8 mouse cellular contexts compared by ENCODE assay signal in genomic region chr2:26325386-26326181, GRCm38 (mm10). TPM values are rescaled to one million over a fixed set of nuclear protein-coding genes. Genes with fewer than 3 reads are reported as not detected.
DNase-seq lines count a peak whose midpoint lies in the region; ATAC-seq and TF ChIP-seq lines count a peak whose summit lies in the region.

No protein-coding gene starts in this region.

- peaks cover 63% of the 10 kb centered on the region for H3K36me3 ChIP-seq in embryonic facial prominence, embryonic 14.5 days (ENCODE audit: control insufficient read depth, insufficient read depth, low read length)
- H3K36me3 ChIP-seq in limb, embryonic 13.5 days = peaks cover 82% of the 10 kb centered on the region
- peaks cover 90% of the 10 kb centered on the region for H3K36me3 ChIP-seq in midbrain, embryonic 13.5 days
- H3K36me3 ChIP-seq in stomach, postnatal 0 days (ENCODE audit: control insufficient read depth, insufficient read depth, low read length) = peaks cover 8% of the 10 kb centered on the region; the same call in 1 of the 2 replicates

- peak; percentile 83 for ATAC-seq in embryonic facial prominence, embryonic 14.5 days (ENCODE audit: low read depth)
- peak; percentile 51; the same call in 1 of the 2 replicates for ATAC-seq in limb, embryonic 13.5 days (ENCODE audit: low FRiP score, low read depth)
- ATAC-seq in midbrain, embryonic 13.5 days = peak; percentile 75
- ATAC-seq in stomach, postnatal 0 days (ENCODE audit: low FRiP score, low TSS enrichment) = peak; percentile 90

- peak; percentile 60 for DNase-seq in kidney, adult 18-20 months
- no peak for DNase-seq in kidney, adult 11 months
- DNase-seq in adrenal gland, adult 18-20 months (ENCODE audit: low spot score in 2 of 2) = peak; percentile 56 to 61
- peak; percentile 75 for DNase-seq in embryonic facial prominence, embryonic 14.5 days (ENCODE audit: low spot score)
- peak; percentile 77 to 81 for DNase-seq in heart, postnatal 14 days
- peak; percentile 87 for DNase-seq in stomach, postnatal 0 days (ENCODE audit: low spot score)

- intact Hi-C loops in heart, postnatal 14 days (cut with DNase I) = loop anchor here (1.0 kb wide), 1 partner anchor 27 kb away; the partner anchor contains the start of gene Dnlz

- TF ChIP-seq CTCF in stomach, postnatal 0 days (IDR thresholded peaks at IDR 0.05; ENCODE audit: low read depth) = peak; percentile 98

- H3K4me3 ChIP-seq in embryonic facial prominence, embryonic 14.5 days (ENCODE audit: low read depth, low read length) = no peak overlapping the region
- H3K4me3 ChIP-seq in limb, embryonic 13.5 days = no peak overlapping the region
- no peak overlapping the region for H3K4me3 ChIP-seq in midbrain, embryonic 13.5 days (replicated peaks)
- H3K4me3 ChIP-seq in stomach, postnatal 0 days (ENCODE audit: low read depth, low read length) = no peak overlapping the region

- H3K4me1 ChIP-seq in embryonic facial prominence, embryonic 14.5 days (ENCODE audit: control insufficient read depth, insufficient read depth, low read length) = no peaks in the 10 kb centered on the region
- no peaks in the 10 kb centered on the region for H3K4me1 ChIP-seq in limb, embryonic 13.5 days
- H3K4me1 ChIP-seq in midbrain, embryonic 13.5 days (replicated peaks) = peaks cover 20% of the 10 kb centered on the region
- no peaks in the 10 kb centered on the region for H3K4me1 ChIP-seq in stomach, postnatal 0 days (replicated peaks; ENCODE audit: control insufficient read depth, insufficient read depth)

- no peak for TF ChIP-seq EP300 in stomach, postnatal 0 days (optimal IDR thresholded peaks at IDR 0.05)

- no peaks in the 10 kb centered on the region for H3K27me3 ChIP-seq in embryonic facial prominence, embryonic 14.5 days (replicated peaks; ENCODE audit: control insufficient read depth, insufficient read depth, low read length)
- no peaks in the 10 kb centered on the region for H3K27me3 ChIP-seq in limb, embryonic 13.5 days
- no peaks in the 10 kb centered on the region for H3K27me3 ChIP-seq in midbrain, embryonic 13.5 days
- H3K27me3 ChIP-seq in stomach, postnatal 0 days (ENCODE audit: control insufficient read depth, insufficient read depth, low read length) = no peaks in the 10 kb centered on the region

- WGBS in embryonic facial prominence, embryonic 14.5 days = 63% methylated on average over 15 of the region's 15 CpGs
- 69% methylated on average over 15 of the region's 15 CpGs for WGBS in limb, embryonic 13.5 days
- 63% methylated on average over 15 of the region's 15 CpGs for WGBS in midbrain, embryonic 13.5 days
- 61% methylated on average over 15 of the region's 15 CpGs for WGBS in stomach, postnatal 0 days

- no peak overlapping the region for H3K9ac ChIP-seq in embryonic facial prominence, embryonic 14.5 days (ENCODE audit: low read depth, low read length)
- H3K9ac ChIP-seq in limb, embryonic 13.5 days = no peak overlapping the region
- no peak overlapping the region for H3K9ac ChIP-seq in midbrain, embryonic 13.5 days (replicated peaks)
- H3K9ac ChIP-seq in stomach, postnatal 0 days (ENCODE audit: low read length) = no peak overlapping the region

- H3K27ac ChIP-seq in embryonic facial prominence, embryonic 14.5 days (replicated peaks; ENCODE audit: low read depth, low read length) = no peak overlapping the region
- no peak overlapping the region for H3K27ac ChIP-seq in limb, embryonic 13.5 days
- no peak overlapping the region for H3K27ac ChIP-seq in midbrain, embryonic 13.5 days
- H3K27ac ChIP-seq in stomach, postnatal 0 days (replicated peaks) = no peak overlapping the region

- no peaks in the 10 kb centered on the region for H3K9me3 ChIP-seq in embryonic facial prominence, embryonic 14.5 days (ENCODE audit: control insufficient read depth, low read length)
- no peaks in the 10 kb centered on the region for H3K9me3 ChIP-seq in limb, embryonic 13.5 days
- H3K9me3 ChIP-seq in midbrain, embryonic 13.5 days = no peaks in the 10 kb centered on the region
- H3K9me3 ChIP-seq in stomach, postnatal 0 days (ENCODE audit: control insufficient read depth, low read length) = no peaks in the 10 kb centered on the region

- no peak overlapping the region for H3K4me2 ChIP-seq in embryonic facial prominence, embryonic 14.5 days (ENCODE audit: low read depth, low read length)
- no peak overlapping the region for H3K4me2 ChIP-seq in limb, embryonic 13.5 days (replicated peaks)
- H3K4me2 ChIP-seq in midbrain, embryonic 13.5 days (replicated peaks) = no peak overlapping the region
- H3K4me2 ChIP-seq in stomach, postnatal 0 days (replicated peaks; ENCODE audit: low read depth) = no peak overlapping the region

RNA-seq across cellular contexts. Expression of gene Gpsm1, which starts 10.3 kb away (rescaled TPM):
- 10 to 100 TPM; 10.7 to 14.0 TPM for total RNA-seq in adrenal gland, adult 18-20 months (2021)
- polyA plus RNA-seq in embryonic facial prominence, embryonic 14.5 days (2014; fragmentation: Nextera tagmentation; extraction: Ambion mirVana) = 29.3 and 33.8 TPM in 2 replicates
- total RNA-seq in heart, postnatal 14 days (2021) = 100 to 1,000 TPM; 200 to 237 TPM
- 61.5 and 66.6 TPM in 2 replicates for polyA plus RNA-seq in limb, embryonic 13.5 days (2015; fragmentation: Nextera tagmentation; extraction: Ambion mirVana)
- 147 and 162 TPM in 2 replicates for polyA plus RNA-seq in midbrain, embryonic 13.5 days (2015; fragmentation: Nextera tagmentation; extraction: Ambion mirVana)
- polyA plus RNA-seq in stomach, postnatal 0 days (2015; fragmentation: Nextera tagmentation; extraction: Ambion mirVana) = 20.4 and 20.9 TPM in 2 replicates

RNA-seq across cellular contexts. Expression of gene Dnlz, which starts 26.3 kb away (rescaled TPM):
- 10 to 100 TPM; 21.4 to 27.0 TPM for total RNA-seq in adrenal gland, adult 18-20 months (2021)
- polyA plus RNA-seq in embryonic facial prominence, embryonic 14.5 days (2014; fragmentation: Nextera tagmentation; extraction: Ambion mirVana) = 24.2 and 27.6 TPM in 2 replicates
- total RNA-seq in heart, postnatal 14 days (2021) = 10 to 100 TPM; 15.5 to 16.3 TPM
- polyA plus RNA-seq in limb, embryonic 13.5 days (2015; fragmentation: Nextera tagmentation; extraction: Ambion mirVana) = 28.8 and 29.0 TPM in 2 replicates
- polyA plus RNA-seq in midbrain, embryonic 13.5 days (2015; fragmentation: Nextera tagmentation; extraction: Ambion mirVana) = 28.1 and 30.6 TPM in 2 replicates
- polyA plus RNA-seq in stomach, postnatal 0 days (2015; fragmentation: Nextera tagmentation; extraction: Ambion mirVana) = 15.1 and 16.6 TPM in 2 replicates

RNA-seq across cellular contexts. Expression of gene Ccdc187, which starts 31.2 kb away (rescaled TPM):
- total RNA-seq in adrenal gland, adult 18-20 months (2021) = under 1 TPM; 0.50 to 0.74 TPM
- 0.17 and 0.28 TPM in 2 replicates for polyA plus RNA-seq in embryonic facial prominence, embryonic 14.5 days (2014; fragmentation: Nextera tagmentation; extraction: Ambion mirVana)
- total RNA-seq in heart, postnatal 14 days (2021) = under 1 TPM; 0.10 to 0.17 TPM
- polyA plus RNA-seq in limb, embryonic 13.5 days (2015; fragmentation: Nextera tagmentation; extraction: Ambion mirVana) = 0.04 TPM in 1 of 2 replicates, not detected in the other
- 0.17 and 0.23 TPM in 2 replicates for polyA plus RNA-seq in midbrain, embryonic 13.5 days (2015; fragmentation: Nextera tagmentation; extraction: Ambion mirVana)
- polyA plus RNA-seq in stomach, postnatal 0 days (2015; fragmentation: Nextera tagmentation; extraction: Ambion mirVana) = 0.21 and 0.40 TPM in 2 replicates

RNA-seq across cellular contexts. Expression of gene Card9, which starts 35.1 kb away (rescaled TPM):
- total RNA-seq in adrenal gland, adult 18-20 months (2021) = 1 to 10 TPM; 1.9 to 2.0 TPM
- polyA plus RNA-seq in embryonic facial prominence, embryonic 14.5 days (2014; fragmentation: Nextera tagmentation; extraction: Ambion mirVana) = 1.3 and 2.1 TPM in 2 replicates
- 1 to 10 TPM; 1.3 to 1.5 TPM for total RNA-seq in heart, postnatal 14 days (2021)
- 0.67 and 1.5 TPM in 2 replicates for polyA plus RNA-seq in limb, embryonic 13.5 days (2015; fragmentation: Nextera tagmentation; extraction: Ambion mirVana)
- polyA plus RNA-seq in midbrain, embryonic 13.5 days (2015; fragmentation: Nextera tagmentation; extraction: Ambion mirVana) = 1.4 and 2.3 TPM in 2 replicates
- 0.51 and 0.55 TPM in 2 replicates for polyA plus RNA-seq in stomach, postnatal 0 days (2015; fragmentation: Nextera tagmentation; extraction: Ambion mirVana)

RNA-seq across cellular contexts. Expression of gene Snapc4, which starts 54.9 kb away (rescaled TPM):
- total RNA-seq in adrenal gland, adult 18-20 months (2021) = 10 to 100 TPM; 31.0 to 36.5 TPM
- polyA plus RNA-seq in embryonic facial prominence, embryonic 14.5 days (2014; fragmentation: Nextera tagmentation; extraction: Ambion mirVana) = 20.2 and 22.9 TPM in 2 replicates
- total RNA-seq in heart, postnatal 14 days (2021) = 10 to 100 TPM; 11.8 to 13.3 TPM
- 29.3 and 36.1 TPM in 2 replicates for polyA plus RNA-seq in limb, embryonic 13.5 days (2015; fragmentation: Nextera tagmentation; extraction: Ambion mirVana)
- 28.2 and 32.3 TPM in 2 replicates for polyA plus RNA-seq in midbrain, embryonic 13.5 days (2015; fragmentation: Nextera tagmentation; extraction: Ambion mirVana)
- 7.4 and 9.5 TPM in 2 replicates for polyA plus RNA-seq in stomach, postnatal 0 days (2015; fragmentation: Nextera tagmentation; extraction: Ambion mirVana)
